Mouse (Mus musculus) lung, postnatal 0 days (tissue): ENCODE results near the gene Ropn1l. TPM values are rescaled to one million over a fixed set of nuclear protein-coding genes. Genes with fewer than 3 reads are reported as not detected.

Experiments used
- ATAC-seq: fragments of 200-750 bp; cut with Nextera tagmentation; 2 replicates; pipeline ENCODE4 v1.8.0; 2017; ENCODE audit warnings: moderate library complexity
- DNase-seq: peaks from one replicate; pipeline ENCODE4 v3.0.0-alpha.2; 2016; ENCODE audit warnings: low spot score
- H3K27ac ChIP-seq: fragments of 300-500 bp; sonication (generic); 2 replicates; pipeline ENCODE4 v1.5.1; 2014; ENCODE audit warnings: antibody characterized with exemption, mild to moderate bottlenecking, low read length, mixed read lengths
- H3K27me3 ChIP-seq: fragments of 300-500 bp; sonication (generic); replicated peaks from 2 replicates; pipeline ENCODE4 v1.6.1; 2014; ENCODE audit warnings: low read length, mixed read lengths; ENCODE audit not compliant: insufficient read depth
- H3K36me3 ChIP-seq: fragments of 300-500 bp; sonication (generic); 2 replicates; pipeline ENCODE4 v1.6.1; 2014; ENCODE audit warnings: low read length, mixed read lengths; ENCODE audit not compliant: insufficient read depth
- H3K4me1 ChIP-seq: fragments of 300-500 bp; sonication (generic); 2 replicates; pipeline ENCODE4 v1.6.1; 2014; ENCODE audit warnings: antibody characterized with exemption, low read depth, low read length, mixed read lengths; ENCODE audit not compliant: insufficient read depth
- H3K4me2 ChIP-seq: fragments of 300-500 bp; sonication (generic); replicated peaks from 2 replicates; pipeline ENCODE4 v1.6.1; 2014; ENCODE audit warnings: low read depth, mild to moderate bottlenecking, low read length, moderate library complexity, mixed read lengths
- H3K4me3 ChIP-seq: fragments of 300-500 bp; sonication (generic); 2 replicates; pipeline ENCODE4 v1.5.1; 2014; ENCODE audit warnings: low read depth, low read length
- H3K9ac ChIP-seq: fragments of 300-500 bp; sonication (generic); replicated peaks from 2 replicates; pipeline ENCODE4 v1.6.1; 2014; ENCODE audit warnings: low read depth, mild to moderate bottlenecking
- H3K9me3 ChIP-seq: fragments of 300-500 bp; sonication (generic); 2 replicates; pipeline ENCODE4 v1.6.1; 2016; ENCODE audit warnings: low read length, mixed read lengths
- CTCF ChIP-seq: IDR thresholded peaks from 2 replicates; pipeline ENCODE4 v1.5.1; 2016; ENCODE audit warnings: antibody characterized with exemption, mild to moderate bottlenecking
- EP300 ChIP-seq: IDR thresholded peaks from 2 replicates; pipeline ENCODE4 v1.6.1; 2016; ENCODE audit warnings: antibody characterized with exemption, mild to moderate bottlenecking, control low read depth
- WGBS: fragments of 180-500 bp; shearing (Covaris S2); extraction: QIAGEN DNeasy Blood & Tissue Kit; methylation state at CpG from one replicate; pipeline ENCODE4 v1.1.7; 2014; 5-methylcytosine and 5-hydroxymethylcytosine counted together
- polyA plus RNA-seq: library from polyadenylated mRNA; unstranded; fragments of >200 nt; fragmentation: Nextera tagmentation; extraction: Ambion mirVana; gene quantifications from 2 replicates; pipeline ENCODE4 v1.2.1, GENCODE M21; 2015

Gene Ropn1l
- polyA plus RNA-seq, 1 experiment from 2014 or later, result 7.4 TPM

DNA sequence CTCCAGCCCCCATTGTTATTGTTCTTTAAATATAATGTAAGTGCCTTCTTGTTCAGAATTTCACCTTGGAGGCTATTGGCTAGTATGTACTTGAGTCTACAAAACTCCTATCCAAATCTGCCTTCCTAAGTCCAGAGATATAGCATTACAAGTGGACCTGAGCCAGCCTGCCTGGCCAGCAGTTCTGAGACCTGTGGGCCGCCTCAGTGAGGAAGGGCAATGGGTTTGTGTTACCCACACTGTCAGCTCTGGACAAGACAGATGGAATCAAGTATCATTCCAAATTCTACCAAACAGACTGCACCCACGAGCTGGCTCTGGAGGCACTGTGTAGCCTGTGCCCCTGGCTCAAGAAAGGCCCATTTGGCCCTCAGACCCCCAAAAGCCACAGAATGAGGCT, 16.7 kb downstream of the Ropn1l start:
- Histone ChIP-seq H3K4me1 (no peaks in the 10 kb centered on the region), H3K9ac (no peak overlapping the region), H3K36me3 (no peaks in the 10 kb centered on the region), H3K4me2 (no peak overlapping the region), H3K4me3 (no peak overlapping the region), H3K27me3 (no peaks in the 10 kb centered on the region), H3K27ac (no peak overlapping the region), H3K9me3 (no peaks in the 10 kb centered on the region)
- DNase-seq (no peak), ATAC-seq (no peak)
- TF ChIP-seq EP300 (no peak), CTCF (no peak)
- WGBS, result 73% methylated on average over 2 of the region's 2 CpGs

DNA sequence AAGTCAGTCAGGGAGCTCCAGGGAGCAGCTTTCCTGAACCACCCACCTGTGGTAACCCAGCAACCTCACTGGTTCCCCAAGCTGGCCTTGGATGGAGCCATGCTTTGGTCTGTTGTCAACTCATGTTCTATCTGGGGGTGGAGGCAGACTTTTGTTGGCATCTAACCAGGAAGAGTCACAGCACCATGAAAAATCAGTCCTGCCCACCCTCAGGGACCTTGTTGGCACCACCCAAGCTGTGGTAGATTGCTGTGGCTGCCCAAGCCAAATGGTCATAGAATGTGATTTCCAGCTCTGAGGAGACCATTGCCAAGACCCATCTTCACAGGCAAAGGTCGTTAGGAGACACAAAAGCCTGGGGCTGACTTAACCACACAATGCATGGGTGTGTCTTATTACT, 17.5 kb downstream of the Ropn1l start:
- H3K4me3 ChIP-seq, result no peak overlapping the region
- WGBS, result 28% methylated on average over 1 of the region's 1 CpGs
- H3K27ac ChIP-seq, result no peak overlapping the region
- H3K9me3 ChIP-seq, result no peaks in the 10 kb centered on the region
- ATAC-seq, result no peak
- H3K27me3 ChIP-seq, result no peaks in the 10 kb centered on the region
- no peak for TF ChIP-seq CTCF
- TF ChIP-seq EP300, result no peak
- H3K4me1 ChIP-seq, result no peaks in the 10 kb centered on the region
- H3K4me2 ChIP-seq, result no peak overlapping the region
- H3K36me3 ChIP-seq, result no peaks in the 10 kb centered on the region
- no peak overlapping the region for H3K9ac ChIP-seq
- no peak for DNase-seq

DNA sequence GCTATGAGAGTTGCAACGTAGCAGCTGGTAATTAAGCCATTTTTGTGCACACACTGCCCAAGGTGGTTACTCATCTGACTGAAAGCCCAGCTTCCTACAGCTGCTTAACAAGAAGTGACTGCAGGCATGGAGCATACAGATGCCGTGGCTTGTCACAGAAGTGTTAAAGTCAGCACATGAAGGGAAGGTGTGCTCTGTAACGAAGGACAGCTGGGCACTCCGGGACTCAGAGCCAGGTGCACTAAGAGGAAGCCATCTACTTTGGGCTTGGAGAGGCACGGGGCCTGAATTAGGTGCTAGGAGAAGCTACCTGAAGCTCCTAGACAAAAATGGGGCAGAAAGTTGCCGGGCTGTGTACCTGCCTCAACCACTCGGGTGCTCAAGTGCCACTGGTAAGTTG, 19.8 kb downstream of the Ropn1l start:
- Histone ChIP-seq H3K27me3 (no peaks in the 10 kb centered on the region), H3K36me3 (no peaks in the 10 kb centered on the region), H3K4me1 (no peaks in the 10 kb centered on the region), H3K9ac (no peak overlapping the region), H3K4me3 (no peak overlapping the region), H3K4me2 (no peak overlapping the region), H3K27ac (no peak overlapping the region), H3K9me3 (no peaks in the 10 kb centered on the region)
- TF ChIP-seq EP300 (no peak), CTCF (no peak)
- no peak for ATAC-seq
- no peak for DNase-seq
- 57% methylated on average over 7 of the region's 7 CpGs for WGBS

DNA sequence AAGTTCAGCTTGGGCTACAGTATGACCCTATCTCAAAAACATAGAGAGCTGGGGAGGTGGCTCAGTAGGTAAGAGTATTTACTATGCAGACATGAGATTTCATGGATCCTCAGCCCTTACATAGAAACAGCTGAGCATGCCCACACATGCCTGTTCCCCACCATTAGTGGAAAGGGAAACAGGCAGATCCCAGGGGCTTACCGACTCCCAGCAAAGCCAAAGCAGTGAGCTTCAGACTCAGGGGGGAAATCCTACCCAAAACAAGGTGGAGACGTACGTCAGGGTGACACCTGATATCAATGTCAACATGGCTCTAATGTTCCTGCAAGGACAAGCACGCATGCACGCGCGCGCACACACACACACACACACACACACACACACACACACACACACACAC, 21.7 kb downstream of the Ropn1l start:
- ATAC-seq (no peak), DNase-seq (no peak)
- TF ChIP-seq EP300 (no peak), CTCF (no peak)
- 74% methylated on average over 8 of the region's 8 CpGs for WGBS
- Histone ChIP-seq H3K27ac (no peak overlapping the region), H3K4me3 (no peak overlapping the region), H3K27me3 (no peaks in the 10 kb centered on the region), H3K9me3 (no peaks in the 10 kb centered on the region), H3K4me2 (no peak overlapping the region), H3K9ac (no peak overlapping the region), H3K36me3 (no peaks in the 10 kb centered on the region), H3K4me1 (no peaks in the 10 kb centered on the region)

DNA sequence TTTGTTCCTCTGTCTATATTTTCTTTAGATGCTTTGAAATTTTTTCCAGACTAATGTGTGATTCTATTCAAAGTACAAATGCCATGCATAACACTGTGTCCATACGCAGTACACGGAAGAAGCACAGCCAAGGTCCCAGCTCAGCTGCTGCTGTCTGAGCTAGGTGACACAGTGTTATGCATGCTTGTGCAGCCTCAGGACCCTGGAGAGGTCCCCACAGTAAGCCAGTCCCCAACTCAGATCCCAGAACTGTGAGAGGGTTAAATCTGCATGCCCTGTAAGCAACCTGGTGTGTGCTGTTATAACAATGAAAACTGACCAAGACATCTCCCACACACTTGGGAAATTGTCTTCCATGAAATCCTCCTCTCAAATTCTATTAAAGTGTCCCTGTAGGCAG, 23.5 kb downstream of the Ropn1l start:
- 74% methylated on average over 2 of the region's 2 CpGs for WGBS
- Histone ChIP-seq H3K9ac (no peak overlapping the region), H3K4me1 (no peaks in the 10 kb centered on the region), H3K4me3 (no peak overlapping the region), H3K4me2 (no peak overlapping the region), H3K27ac (no peak overlapping the region), H3K36me3 (no peaks in the 10 kb centered on the region), H3K9me3 (no peaks in the 10 kb centered on the region), H3K27me3 (no peaks in the 10 kb centered on the region)
- DNase-seq (no peak), ATAC-seq (no peak)
- TF ChIP-seq EP300 (no peak), CTCF (no peak)

DNA sequence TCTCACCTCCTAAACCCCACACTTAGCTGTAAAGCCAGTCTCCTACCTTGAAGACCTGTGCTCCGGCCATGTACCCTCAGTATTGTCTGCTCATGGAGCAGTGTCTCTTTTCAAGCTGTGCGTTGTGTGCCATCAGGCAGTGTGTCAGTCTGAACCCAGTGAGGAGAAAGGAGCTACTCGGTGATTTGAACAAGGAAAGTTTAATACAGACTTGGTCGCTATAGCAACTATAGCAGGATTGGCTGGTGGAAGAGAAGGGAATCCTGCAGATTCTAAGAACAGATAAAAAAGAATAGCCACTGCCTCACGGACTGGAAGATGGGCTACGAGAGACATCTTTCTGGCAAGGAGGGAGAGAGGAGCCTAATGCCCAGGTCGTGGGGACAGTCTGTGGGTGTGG, 24.1 kb downstream of the Ropn1l start:
- H3K9me3 ChIP-seq, result no peaks in the 10 kb centered on the region
- ATAC-seq (no peak), DNase-seq (no peak)
- no peak overlapping the region for H3K9ac ChIP-seq
- H3K27me3 ChIP-seq, result no peaks in the 10 kb centered on the region
- no peak overlapping the region for H3K4me3 ChIP-seq
- H3K36me3 ChIP-seq, result no peaks in the 10 kb centered on the region
- H3K4me1 ChIP-seq, result no peaks in the 10 kb centered on the region
- TF ChIP-seq CTCF (no peak), EP300 (no peak)
- H3K27ac ChIP-seq, result no peak overlapping the region
- WGBS, result 70% methylated on average over 7 of the region's 7 CpGs
- H3K4me2 ChIP-seq, result no peak overlapping the region

DNA sequence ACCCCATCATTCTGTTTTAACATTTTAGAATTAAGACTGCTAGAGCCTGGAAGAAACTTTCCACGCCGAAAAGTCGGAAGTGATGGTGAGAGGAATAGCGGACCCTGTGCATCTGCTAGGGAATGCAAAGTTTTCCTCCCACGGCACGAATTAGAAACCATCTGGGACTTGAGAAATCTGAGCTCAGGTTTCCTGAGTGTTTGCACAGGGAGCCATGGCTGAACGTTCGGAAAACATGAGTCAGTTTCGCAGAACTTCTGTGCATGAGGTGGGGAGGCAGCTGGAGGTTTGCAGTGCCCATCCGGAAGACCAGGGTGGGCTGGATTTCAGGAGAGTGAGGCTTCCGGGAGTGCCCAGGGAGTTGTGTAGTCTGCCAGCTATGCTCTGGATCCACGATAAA, 25.0 kb downstream of the Ropn1l start:
- no peaks in the 10 kb centered on the region for H3K9me3 ChIP-seq
- no peak overlapping the region for H3K27ac ChIP-seq
- no peak for TF ChIP-seq CTCF
- TF ChIP-seq EP300, result no peak
- no peak overlapping the region for H3K4me3 ChIP-seq
- H3K4me2 ChIP-seq, result no peak overlapping the region
- H3K4me1 ChIP-seq, result no peaks in the 10 kb centered on the region
- DNase-seq, result peak; percentile 56
- no peak overlapping the region for H3K9ac ChIP-seq
- no peaks in the 10 kb centered on the region for H3K27me3 ChIP-seq
- WGBS, result 45% methylated on average over 12 of the region's 12 CpGs
- H3K36me3 ChIP-seq, result no peaks in the 10 kb centered on the region
- ATAC-seq, result no peak
